Mouse (Mus musculus): ENCODE measurements around the gene Eprs. TPM values are rescaled to one million over a fixed set of nuclear protein-coding genes. Genes with fewer than 3 reads are reported as not detected.

The Eprs gene
- polyA plus RNA-seq, 1 experiment, result 15.3 TPM

DNA sequence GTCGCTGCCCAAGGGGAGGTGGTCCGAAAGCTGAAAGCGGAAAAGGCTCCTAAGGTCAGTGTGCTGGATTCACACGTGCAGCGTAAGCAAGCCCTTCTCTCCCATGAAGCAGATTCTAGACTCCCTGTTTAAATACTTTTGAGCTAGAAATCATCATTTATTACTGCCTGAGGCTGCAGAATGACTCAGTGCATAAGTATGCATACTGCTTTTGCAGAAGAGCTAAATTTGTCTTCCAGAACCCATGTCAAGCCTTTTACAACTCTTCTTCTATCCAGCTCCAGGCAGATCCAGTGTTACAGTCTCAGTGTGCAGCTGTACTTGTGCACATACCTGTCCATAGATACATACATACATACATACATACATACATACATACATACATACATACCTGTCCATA is 38.8 kb downstream of the Eprs start:
- Histone ChIP-seq H3K4me1 (ENCODE audit: control insufficient read depth, insufficient read depth, low read length) (no peaks in the 10 kb centered on the region), H3K27ac (ENCODE audit: control insufficient read depth, insufficient read depth, low read depth, low read length) (no peak overlapping the region), H3K4me3 (ENCODE audit: control insufficient read depth, low read depth, low read length) (no peak overlapping the region), H3K27me3 (ENCODE audit: control insufficient read depth, insufficient read depth, low read length) (no peaks in the 10 kb centered on the region), H3K36me3 (ENCODE audit: control insufficient read depth, insufficient read depth, low read length) (peaks cover 1% of the 10 kb centered on the region; the same call in 1 of the 2 replicates)
- no peak for TF ChIP-seq POLR2A (IDR thresholded peaks at IDR 0.05; ENCODE audit: control insufficient read depth, low read depth, low read length)
- TF ChIP-seq CTCF (IDR thresholded peaks at IDR 0.05; ENCODE audit: control insufficient read depth, insufficient read depth, insufficient replicate concordance, low read depth, low read length), result no peak

DNA sequence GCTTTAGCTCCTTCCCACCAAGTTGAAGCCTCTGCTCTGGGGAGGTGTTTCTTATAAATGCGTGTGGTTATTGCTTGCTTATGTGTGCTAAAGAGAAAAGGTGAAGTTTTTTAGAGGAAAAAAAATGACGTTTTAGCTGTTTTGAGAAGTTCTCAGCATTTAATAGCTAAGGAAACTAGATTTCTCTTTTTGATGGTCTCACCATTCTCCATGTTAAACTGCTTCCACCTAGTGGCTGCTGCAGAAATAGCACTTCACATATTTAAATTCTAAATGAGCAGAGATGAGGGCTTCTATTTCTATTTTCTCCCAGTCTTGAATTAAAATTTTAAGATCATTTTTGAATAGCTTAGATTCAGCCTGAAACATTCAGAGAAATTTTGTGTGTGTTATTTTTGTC is 41.2 kb downstream of the Eprs start:
- no peak for TF ChIP-seq CTCF (IDR thresholded peaks at IDR 0.05; ENCODE audit: control insufficient read depth, insufficient read depth, insufficient replicate concordance, low read depth, low read length)
- TF ChIP-seq POLR2A (IDR thresholded peaks at IDR 0.05; ENCODE audit: control insufficient read depth, low read depth, low read length), result no peak
- Histone ChIP-seq H3K4me1 (ENCODE audit: control insufficient read depth, insufficient read depth, low read length) (no peaks in the 10 kb centered on the region), H3K27ac (ENCODE audit: control insufficient read depth, insufficient read depth, low read depth, low read length) (no peak overlapping the region), H3K36me3 (ENCODE audit: control insufficient read depth, insufficient read depth, low read length) (peaks cover 4% of the 10 kb centered on the region), H3K27me3 (ENCODE audit: control insufficient read depth, insufficient read depth, low read length) (no peaks in the 10 kb centered on the region), H3K4me3 (ENCODE audit: control insufficient read depth, low read depth, low read length) (no peak overlapping the region)

GRCm38 (mm10) chr1:185405921-185406320 is 43.1 kb downstream of the Eprs start:
- H3K4me3 ChIP-seq (ENCODE audit: control insufficient read depth, low read depth, low read length), result no peak overlapping the region
- no peaks in the 10 kb centered on the region for H3K27me3 ChIP-seq (ENCODE audit: control insufficient read depth, insufficient read depth, low read length)
- no peaks in the 10 kb centered on the region for H3K4me1 ChIP-seq (ENCODE audit: control insufficient read depth, insufficient read depth, low read length)
- H3K27ac ChIP-seq (ENCODE audit: control insufficient read depth, insufficient read depth, low read depth, low read length), result no peak overlapping the region
- peaks cover 4% of the 10 kb centered on the region for H3K36me3 ChIP-seq (ENCODE audit: control insufficient read depth, insufficient read depth, low read length)
- no peak for TF ChIP-seq POLR2A (IDR thresholded peaks at IDR 0.05; ENCODE audit: control insufficient read depth, low read depth, low read length)
- no peak for TF ChIP-seq CTCF (IDR thresholded peaks at IDR 0.05; ENCODE audit: control insufficient read depth, insufficient read depth, insufficient replicate concordance, low read depth, low read length)

DNA sequence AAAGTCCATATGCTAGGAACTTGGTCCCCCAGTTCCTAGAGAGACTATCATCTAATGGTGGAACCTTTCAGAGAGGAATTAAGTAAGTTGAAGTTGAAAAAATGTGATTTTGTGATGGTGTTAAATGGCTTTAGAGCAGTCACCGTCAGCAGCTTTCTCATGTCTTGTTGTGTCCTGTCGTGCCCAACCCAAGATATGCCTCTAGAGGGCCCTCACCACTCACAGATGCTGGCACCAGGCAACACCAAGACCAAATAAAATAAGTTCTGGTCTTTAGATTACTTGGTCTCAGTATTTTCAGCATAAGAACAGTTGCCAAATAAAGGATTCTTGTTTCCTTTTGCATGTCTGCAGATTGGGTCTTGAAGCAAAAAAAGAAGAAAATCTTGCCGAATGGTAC is 47.0 kb downstream of the Eprs start:
- TF ChIP-seq POLR2A (IDR thresholded peaks at IDR 0.05; ENCODE audit: control insufficient read depth, low read depth, low read length), result no peak
- no peak for TF ChIP-seq CTCF (IDR thresholded peaks at IDR 0.05; ENCODE audit: control insufficient read depth, insufficient read depth, insufficient replicate concordance, low read depth, low read length)
- Histone ChIP-seq H3K27me3 (ENCODE audit: control insufficient read depth, insufficient read depth, low read length) (no peaks in the 10 kb centered on the region), H3K4me3 (ENCODE audit: control insufficient read depth, low read depth, low read length) (no peak overlapping the region), H3K36me3 (ENCODE audit: control insufficient read depth, insufficient read depth, low read length) (peaks cover 2% of the 10 kb centered on the region), H3K4me1 (ENCODE audit: control insufficient read depth, insufficient read depth, low read length) (no peaks in the 10 kb centered on the region), H3K27ac (ENCODE audit: control insufficient read depth, insufficient read depth, low read depth, low read length) (no peak overlapping the region)

- Histone ChIP-seq H3K4me1 (ENCODE audit: control insufficient read depth, insufficient read depth, low read length) (no peaks in the 10 kb centered on the region), H3K27ac (ENCODE audit: control insufficient read depth, insufficient read depth, low read depth, low read length) (no peak overlapping the region), H3K4me3 (ENCODE audit: control insufficient read depth, low read depth, low read length) (no peak overlapping the region), H3K36me3 (ENCODE audit: control insufficient read depth, insufficient read depth, low read length) (no peaks in the 10 kb centered on the region), H3K27me3 (ENCODE audit: control insufficient read depth, insufficient read depth, low read length) (no peaks in the 10 kb centered on the region)
- TF ChIP-seq CTCF (IDR thresholded peaks at IDR 0.05; ENCODE audit: control insufficient read depth, insufficient read depth, insufficient replicate concordance, low read depth, low read length) (no peak), POLR2A (IDR thresholded peaks at IDR 0.05; ENCODE audit: control insufficient read depth, low read depth, low read length) (no peak)
These were observed 55.2 kb downstream of the Eprs start for GRCm38 (mm10) chr1:185418011-185418410.

- no peak overlapping the region for H3K27ac ChIP-seq (ENCODE audit: control insufficient read depth, insufficient read depth, low read depth, low read length)
- TF ChIP-seq CTCF (IDR thresholded peaks at IDR 0.05; ENCODE audit: control insufficient read depth, insufficient read depth, insufficient replicate concordance, low read depth, low read length) (no peak), POLR2A (IDR thresholded peaks at IDR 0.05; ENCODE audit: control insufficient read depth, low read depth, low read length) (no peak)
- H3K27me3 ChIP-seq (ENCODE audit: control insufficient read depth, insufficient read depth, low read length), result no peaks in the 10 kb centered on the region
- no peaks in the 10 kb centered on the region for H3K4me1 ChIP-seq (ENCODE audit: control insufficient read depth, insufficient read depth, low read length)
- H3K36me3 ChIP-seq (ENCODE audit: control insufficient read depth, insufficient read depth, low read length), result no peaks in the 10 kb centered on the region
- H3K4me3 ChIP-seq (ENCODE audit: control insufficient read depth, low read depth, low read length), result no peak overlapping the region
These were observed 57.0 kb downstream of the Eprs start for GRCm38 (mm10) chr1:185419805-185420204.

DNA sequence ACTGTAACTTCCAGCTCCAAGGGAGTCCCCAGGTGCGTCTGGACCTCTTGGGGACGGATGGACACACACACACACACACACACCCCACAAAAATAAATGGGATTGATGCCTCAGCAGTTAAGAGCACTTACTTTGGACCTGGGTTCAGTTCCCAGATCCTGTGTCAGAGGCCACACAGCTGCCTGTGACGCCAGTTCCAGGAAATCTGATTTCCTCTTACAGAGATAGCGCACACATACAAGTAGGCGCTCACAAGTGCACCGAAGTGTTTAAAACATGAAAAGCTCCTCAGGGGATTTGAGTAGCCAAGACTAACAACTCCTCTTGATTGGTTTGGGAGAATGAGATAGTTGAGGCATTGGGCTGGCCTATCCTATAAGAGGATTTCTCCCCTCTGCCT is 57.9 kb downstream of the Eprs start:
- H3K27me3 ChIP-seq (ENCODE audit: control insufficient read depth, insufficient read depth, low read length), result no peaks in the 10 kb centered on the region
- no peak for TF ChIP-seq CTCF (IDR thresholded peaks at IDR 0.05; ENCODE audit: control insufficient read depth, insufficient read depth, insufficient replicate concordance, low read depth, low read length)
- TF ChIP-seq POLR2A (IDR thresholded peaks at IDR 0.05; ENCODE audit: control insufficient read depth, low read depth, low read length), result no peak
- no peaks in the 10 kb centered on the region; the same call in 1 of the 2 replicates for H3K36me3 ChIP-seq (ENCODE audit: control insufficient read depth, insufficient read depth, low read length)
- no peak overlapping the region for H3K27ac ChIP-seq (ENCODE audit: control insufficient read depth, insufficient read depth, low read depth, low read length)
- H3K4me1 ChIP-seq (ENCODE audit: control insufficient read depth, insufficient read depth, low read length), result no peaks in the 10 kb centered on the region
- H3K4me3 ChIP-seq (ENCODE audit: control insufficient read depth, low read depth, low read length), result no peak overlapping the region

- Histone ChIP-seq H3K4me1 (ENCODE audit: control insufficient read depth, insufficient read depth, low read length) (no peaks in the 10 kb centered on the region), H3K4me3 (ENCODE audit: control insufficient read depth, low read depth, low read length) (no peak overlapping the region), H3K27me3 (ENCODE audit: control insufficient read depth, insufficient read depth, low read length) (no peaks in the 10 kb centered on the region), H3K36me3 (ENCODE audit: control insufficient read depth, insufficient read depth, low read length) (no peaks in the 10 kb centered on the region; the same call in 1 of the 2 replicates), H3K27ac (ENCODE audit: control insufficient read depth, insufficient read depth, low read depth, low read length) (no peak overlapping the region)
- TF ChIP-seq POLR2A (IDR thresholded peaks at IDR 0.05; ENCODE audit: control insufficient read depth, low read depth, low read length) (no peak), CTCF (IDR thresholded peaks at IDR 0.05; ENCODE audit: control insufficient read depth, insufficient read depth, insufficient replicate concordance, low read depth, low read length) (no peak)
These were observed 63.7 kb downstream of the Eprs start for GRCm38 (mm10) chr1:185426583-185426982.

Measured in testis, adult 2 months (tissue).